Mouse (Mus musculus): ENCODE results near the gene Mkrn2.

DNA sequence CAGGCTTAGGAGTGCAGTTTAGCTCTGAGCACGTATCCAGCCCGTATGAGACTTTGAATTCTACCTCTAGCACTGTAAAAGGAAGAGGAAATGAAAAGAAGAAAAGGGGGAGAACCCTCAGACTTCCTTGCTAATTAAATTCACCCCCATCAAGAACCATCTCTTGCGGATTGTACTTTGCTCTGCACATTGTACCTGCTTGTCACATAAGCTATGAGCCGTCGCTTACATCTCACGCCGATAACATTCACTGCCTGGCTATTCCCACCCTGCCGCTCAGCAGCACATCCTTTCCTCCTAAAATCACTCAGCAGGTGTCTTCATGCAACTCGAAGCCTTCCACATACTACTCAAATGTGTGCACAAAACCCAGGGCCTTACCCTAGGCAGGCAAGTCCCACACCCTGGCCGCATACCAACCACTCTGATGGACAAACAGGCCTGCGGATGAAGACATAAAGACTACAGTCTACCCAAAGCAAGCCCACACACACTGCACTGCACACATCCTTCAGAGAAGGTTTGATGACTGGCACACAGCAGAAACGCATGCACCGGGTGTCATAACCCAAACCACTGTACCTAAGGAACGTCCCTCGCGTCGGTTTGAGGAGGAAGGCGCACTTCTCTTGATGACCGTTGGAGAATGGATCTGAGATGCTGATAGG is 9.9 kb upstream of the Mkrn2 start:
- TF ChIP-seq EP300 (IDR thresholded peaks at IDR 0.05; ENCODE audit: low read depth), result no peak
- TF ChIP-seq CTCF (IDR thresholded peaks at IDR 0.05; ENCODE audit: low read depth), result no peak

All from liver, postnatal 0 days (tissue).